Mouse (Mus musculus) neural tube, embryonic 11.5 days (tissue): ENCODE measurements around the gene Hspa12a. TPM values are rescaled to one million over a fixed set of nuclear protein-coding genes. Genes with fewer than 3 reads are reported as not detected.

ENCODE experiments used
- ATAC-seq: fragments of 200-750 bp; cut with Nextera tagmentation; 2 replicates; pipeline ENCODE4 v1.8.0; 2017; ENCODE audit warnings: moderate number of reproducible peaks, mild to moderate bottlenecking, moderate TSS enrichment, moderate library complexity; ENCODE audit not compliant: insufficient read depth, low FRiP score, low TSS enrichment
- DNase-seq: peaks from one replicate; pipeline ENCODE4 v3.0.0-alpha.2; 2015; ENCODE audit warnings: low spot score
- H3K27ac ChIP-seq: fragments of 300-500 bp; sonication (generic); 2 replicates; pipeline ENCODE4 v1.5.1; 2014; ENCODE audit warnings: low read depth, mild to moderate bottlenecking, low read length
- H3K27me3 ChIP-seq: fragments of 300-500 bp; sonication (generic); 2 replicates; pipeline ENCODE4 v1.6.1; 2014; ENCODE audit warnings: mild to moderate bottlenecking, low read length, mixed read lengths; ENCODE audit not compliant: control insufficient read depth, insufficient read depth
- H3K36me3 ChIP-seq: fragments of 300-500 bp; sonication (generic); 2 replicates; pipeline ENCODE4 v1.6.1; 2014; ENCODE audit warnings: mild to moderate bottlenecking, low read length, moderate library complexity, mixed read lengths; ENCODE audit not compliant: control insufficient read depth, insufficient read depth
- H3K4me1 ChIP-seq: fragments of 300-500 bp; sonication (generic); 2 replicates; pipeline ENCODE4 v1.6.1; 2014; ENCODE audit warnings: low read length, mixed read lengths; ENCODE audit not compliant: control insufficient read depth, insufficient read depth
- H3K4me2 ChIP-seq: fragments of 300-500 bp; sonication (generic); 2 replicates; pipeline ENCODE4 v1.6.1; 2014; ENCODE audit warnings: low read depth, mild to moderate bottlenecking, moderate library complexity
- H3K4me3 ChIP-seq: fragments of 300-500 bp; sonication (generic); 2 replicates; pipeline ENCODE4 v1.5.1; 2014; ENCODE audit warnings: low read depth, low read length
- H3K9ac ChIP-seq: fragments of 300-500 bp; sonication (generic); 2 replicates; pipeline ENCODE4 v1.6.1; 2014; ENCODE audit warnings: mild to moderate bottlenecking, low read length
- H3K9me3 ChIP-seq: fragments of 300-500 bp; sonication (generic); 2 replicates; pipeline ENCODE4 v1.6.1; 2016; ENCODE audit warnings: low read length; ENCODE audit not compliant: control insufficient read depth
- WGBS: fragments of 180-500 bp; shearing (Covaris S2); extraction: QIAGEN DNeasy Blood & Tissue Kit; methylation state at CpG from one replicate; pipeline ENCODE4 v1.1.7; 2014; 5-methylcytosine and 5-hydroxymethylcytosine counted together
- polyA plus RNA-seq: library from polyadenylated mRNA; unstranded; fragments of >200 nt; fragmentation: Nextera tagmentation; extraction: Ambion mirVana; gene quantifications from 2 replicates; pipeline ENCODE4 v1.2.1, GENCODE M21; 2014

Gene Hspa12a
- polyA plus RNA-seq, 1 experiment from 2014 or later: 27.8 TPM

DNA sequence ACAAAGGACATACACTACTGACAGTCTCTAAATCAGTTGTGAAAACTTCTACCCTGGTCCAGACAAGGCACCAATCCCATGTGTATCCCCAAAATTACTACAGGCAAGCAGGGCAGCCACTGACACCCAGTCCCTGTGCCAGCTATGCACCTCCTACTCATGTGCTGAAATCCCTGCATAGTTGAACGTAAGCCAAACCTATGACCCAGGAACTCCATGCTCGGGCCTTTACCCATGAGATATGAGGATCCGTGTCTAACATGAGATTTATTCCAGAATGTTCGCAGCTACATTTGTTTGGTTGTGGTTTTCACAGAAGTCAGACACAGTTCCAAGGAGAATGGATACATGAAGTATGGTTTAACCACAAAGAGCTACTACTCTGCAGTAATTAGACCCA is 103.6 kb downstream of the Hspa12a start:
- 90% methylated on average over 4 of the region's 4 CpGs for WGBS
- Histone ChIP-seq H3K36me3 (no peaks in the 10 kb centered on the region), H3K4me2 (no peak overlapping the region), H3K4me3 (no peak overlapping the region), H3K4me1 (peaks cover 7% of the 10 kb centered on the region), H3K9me3 (no peaks in the 10 kb centered on the region), H3K27me3 (no peaks in the 10 kb centered on the region), H3K9ac (no peak overlapping the region), H3K27ac (no peak overlapping the region)
- ATAC-seq: no peak
- DNase-seq: no peak

GRCm38 (mm10) chr19:58839345-58839744 is 104.1 kb downstream of the Hspa12a start:
- Histone ChIP-seq H3K9ac (no peak overlapping the region), H3K27me3 (no peaks in the 10 kb centered on the region), H3K4me1 (peaks cover 9% of the 10 kb centered on the region), H3K9me3 (no peaks in the 10 kb centered on the region), H3K4me3 (no peak overlapping the region), H3K4me2 (no peak overlapping the region), H3K27ac (no peak overlapping the region), H3K36me3 (no peaks in the 10 kb centered on the region)
- peak; percentile 50; the same call in 1 of the 2 replicates for ATAC-seq
- 53% methylated on average over 3 of the region's 3 CpGs for WGBS
- no peak for DNase-seq

GRCm38 (mm10) chr19:58838706-58839105 is 104.7 kb downstream of the Hspa12a start:
- H3K9ac ChIP-seq: no peak overlapping the region
- H3K4me1 ChIP-seq: peaks cover 11% of the 10 kb centered on the region
- no peaks in the 10 kb centered on the region for H3K36me3 ChIP-seq
- no peak for ATAC-seq
- no peaks in the 10 kb centered on the region for H3K9me3 ChIP-seq
- no peaks in the 10 kb centered on the region for H3K27me3 ChIP-seq
- DNase-seq: no peak
- WGBS: 75% methylated on average over 9 of the region's 9 CpGs
- H3K4me2 ChIP-seq: no peak overlapping the region
- H3K4me3 ChIP-seq: no peak overlapping the region
- no peak overlapping the region; the same call in 1 of the 2 replicates for H3K27ac ChIP-seq

DNA sequence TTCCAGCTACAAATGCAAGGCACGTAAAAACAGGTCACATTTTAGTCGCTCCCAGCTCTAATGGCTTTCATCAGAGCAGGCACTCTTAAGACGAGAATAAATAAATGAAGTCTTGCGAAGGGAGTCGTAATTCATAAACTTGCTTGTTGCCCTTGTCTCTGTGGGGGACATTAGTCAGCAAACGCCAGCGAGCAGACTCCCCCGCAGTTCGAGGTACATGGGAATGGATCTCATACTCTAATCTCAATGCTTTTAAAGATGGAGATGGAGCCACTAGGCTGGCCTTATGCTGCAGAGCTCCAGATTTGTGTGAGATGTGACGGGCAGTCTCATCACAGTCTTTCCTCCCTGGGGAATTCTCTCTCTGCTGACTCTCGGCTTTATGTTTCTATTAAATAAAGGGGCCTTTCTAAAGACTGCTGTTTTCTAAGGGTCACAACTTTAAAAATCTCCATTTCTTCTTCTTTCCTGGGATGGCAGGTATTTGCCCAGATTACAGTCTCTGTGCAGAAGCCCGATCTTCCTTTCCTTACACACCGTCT is 109.7 kb downstream of the Hspa12a start:
- Histone ChIP-seq H3K9ac (no peak overlapping the region), H3K27me3 (no peaks in the 10 kb centered on the region), H3K4me1 (peaks cover 15% of the 10 kb centered on the region), H3K9me3 (no peaks in the 10 kb centered on the region), H3K4me2 (no peak overlapping the region), H3K27ac (peak overlapping the region; percentile 6), H3K36me3 (no peaks in the 10 kb centered on the region), H3K4me3 (no peak overlapping the region)
- 54% methylated on average over 13 of the region's 13 CpGs for WGBS
- no peak for DNase-seq
- ATAC-seq: no peak

DNA sequence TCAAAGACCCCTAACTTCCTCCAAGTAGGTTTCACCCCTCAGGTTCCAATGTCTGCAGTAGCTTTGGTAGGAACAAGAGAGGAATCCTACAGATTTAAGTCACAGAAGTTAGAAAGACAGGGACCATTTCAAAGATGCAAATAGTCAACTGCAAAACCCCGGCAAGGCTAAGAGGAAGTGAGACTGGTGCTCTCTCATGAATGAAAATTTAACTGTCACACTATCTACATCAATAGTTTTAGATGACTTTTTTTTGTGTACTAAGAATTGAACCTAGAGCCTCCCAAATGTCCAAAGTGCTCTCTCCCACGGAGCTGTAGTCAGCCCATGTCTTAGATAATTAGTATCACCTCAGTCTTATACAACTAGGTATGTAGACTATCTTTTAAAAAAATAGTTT is 110.5 kb downstream of the Hspa12a start:
- no peaks in the 10 kb centered on the region for H3K9me3 ChIP-seq
- H3K27ac ChIP-seq: no peak overlapping the region
- peaks cover 11% of the 10 kb centered on the region for H3K4me1 ChIP-seq
- no peak overlapping the region for H3K4me2 ChIP-seq
- H3K36me3 ChIP-seq: no peaks in the 10 kb centered on the region
- H3K27me3 ChIP-seq: no peaks in the 10 kb centered on the region
- no peak overlapping the region for H3K9ac ChIP-seq
- H3K4me3 ChIP-seq: no peak overlapping the region
- WGBS: 81% methylated on average over 2 of the region's 2 CpGs
- ATAC-seq (no peak), DNase-seq (no peak)

GRCm38 (mm10) chr19:58831280-58831922 is 112.1 kb downstream of the Hspa12a start:
- no peaks in the 10 kb centered on the region for H3K27me3 ChIP-seq
- no peak overlapping the region for H3K9ac ChIP-seq
- 71% methylated on average over 9 of the region's 9 CpGs for WGBS
- ATAC-seq (peak; percentile 61), DNase-seq (peak; percentile 41)
- H3K4me3 ChIP-seq: no peak overlapping the region
- H3K4me2 ChIP-seq: no peak overlapping the region
- peak overlapping the region; percentile 74 for H3K27ac ChIP-seq
- H3K9me3 ChIP-seq: no peaks in the 10 kb centered on the region
- H3K4me1 ChIP-seq: peaks cover 11% of the 10 kb centered on the region
- H3K36me3 ChIP-seq: no peaks in the 10 kb centered on the region

- no peak overlapping the region for H3K9ac ChIP-seq
- no peak for DNase-seq
- H3K4me2 ChIP-seq: no peak overlapping the region
- ATAC-seq: no peak
- H3K9me3 ChIP-seq: no peaks in the 10 kb centered on the region
- no peak overlapping the region for H3K4me3 ChIP-seq
- no peaks in the 10 kb centered on the region for H3K27me3 ChIP-seq
- H3K4me1 ChIP-seq: peaks cover 11% of the 10 kb centered on the region
- H3K36me3 ChIP-seq: no peaks in the 10 kb centered on the region
- 92% methylated on average over 7 of the region's 7 CpGs for WGBS
- no peak overlapping the region for H3K27ac ChIP-seq
Measured at GRCm38 (mm10) chr19:58830182-58830581, 113.3 kb downstream of the Hspa12a start.

DNA sequence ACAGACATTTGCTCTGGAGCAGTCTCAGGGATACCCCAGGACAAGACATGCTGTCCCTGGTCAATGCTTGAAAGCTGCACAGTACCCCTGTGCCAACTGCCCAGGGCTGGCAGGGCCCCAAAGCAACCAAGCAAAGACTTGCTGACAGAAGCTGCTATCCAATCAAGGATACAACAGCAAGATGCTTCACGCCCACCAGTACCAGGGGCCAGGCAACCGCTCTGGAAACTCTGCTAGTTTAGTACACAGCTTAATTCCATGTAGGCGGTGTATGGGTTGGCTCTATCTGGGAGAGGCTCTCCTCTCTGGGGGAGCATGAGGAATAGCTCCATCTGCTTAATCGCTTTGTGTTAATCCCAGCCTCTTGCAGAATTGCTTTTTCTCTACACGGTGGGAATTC is 113.9 kb downstream of the Hspa12a start:
- 89% methylated on average over 5 of the region's 5 CpGs for WGBS
- H3K9ac ChIP-seq: no peak overlapping the region
- H3K4me2 ChIP-seq: no peak overlapping the region
- peaks cover 10% of the 10 kb centered on the region for H3K4me1 ChIP-seq
- no peak overlapping the region for H3K27ac ChIP-seq
- no peak overlapping the region for H3K4me3 ChIP-seq
- no peak for ATAC-seq
- H3K36me3 ChIP-seq: no peaks in the 10 kb centered on the region; the same call in 1 of the 2 replicates
- no peak for DNase-seq
- H3K27me3 ChIP-seq: no peaks in the 10 kb centered on the region
- no peaks in the 10 kb centered on the region for H3K9me3 ChIP-seq

GRCm38 (mm10) chr19:58827656-58828055 is 115.8 kb downstream of the Hspa12a start:
- Histone ChIP-seq H3K9ac (no peak overlapping the region), H3K9me3 (no peaks in the 10 kb centered on the region), H3K27ac (no peak overlapping the region), H3K4me2 (no peak overlapping the region), H3K36me3 (no peaks in the 10 kb centered on the region; the same call in 1 of the 2 replicates), H3K4me3 (no peak overlapping the region), H3K27me3 (no peaks in the 10 kb centered on the region), H3K4me1 (peaks cover 7% of the 10 kb centered on the region)
- DNase-seq (no peak), ATAC-seq (no peak)
- WGBS: 61% methylated on average over 7 of the region's 7 CpGs
